Mouse (Mus musculus) E14TG2a.4 (cell line): ENCODE results near the gene Stat2.

Experiments
- CTCF ChIP-seq: conservative IDR thresholded peaks from 2 replicates; pipeline ENCODE4 v1.5.1; 2014; ENCODE audit warnings: low read length
- NANOG ChIP-seq: IDR thresholded peaks from 2 replicates; pipeline ENCODE4 v1.6.1; 2014; ENCODE audit warnings: borderline replicate concordance, low read length, mixed read lengths
- POU5F1 ChIP-seq: IDR thresholded peaks from 2 replicates; pipeline ENCODE4 v1.6.1; 2014; ENCODE audit warnings: low read length, borderline replicate concordance

GRCm38 (mm10) chr10:128262300-128262699 is 8.1 kb upstream of the Stat2 start:
- TF ChIP-seq CTCF, result no peak
- no peak for TF ChIP-seq POU5F1
- TF ChIP-seq NANOG, result no peak
